Mouse (Mus musculus): Measurements from ENCODE around the gene Rad50. TPM values are rescaled to one million over a fixed set of nuclear protein-coding genes. Genes with fewer than 3 reads are reported as not detected.

Gene Rad50
- total and polyA plus RNA-seq, 2 experiments from 2014 or later, result 9.2 to 11.8 TPM

GRCm38 (mm10) chr11:53698521-53698920 is 8.6 kb downstream of the Rad50 start:
- WGBS, result 86% methylated on average over 2 of the region's 2 CpGs
- TF ChIP-seq CTCF (IDR thresholded peaks at IDR 0.05; ENCODE audit: low read depth), result no peak

GRCm38 (mm10) chr11:53691979-53692378 is 15.1 kb downstream of the Rad50 start:
- Histone ChIP-seq H3K4me3 (ENCODE audit: low read depth, low read length) (no peak overlapping the region), H3K4me1 (ENCODE audit: insufficient read depth) (no peaks in the 10 kb centered on the region), H3K27me3 (ENCODE audit: insufficient read depth, low read length) (no peaks in the 10 kb centered on the region), H3K9ac (no peak overlapping the region), H3K4me2 (ENCODE audit: low read depth) (no peak overlapping the region), H3K9me3 (ENCODE audit: low read length) (no peaks in the 10 kb centered on the region), H3K27ac (ENCODE audit: low read depth, low read length) (no peak overlapping the region), H3K36me3 (ENCODE audit: insufficient read depth) (peaks cover 11% of the 10 kb centered on the region)
- no peak for TF ChIP-seq CTCF (IDR thresholded peaks at IDR 0.05; ENCODE audit: low read depth)
- DNase-seq, result peak; percentile 5
- ATAC-seq, result no peak
- WGBS, result 48% methylated on average over 10 of the region's 10 CpGs

More at GRCm38 (mm10) chr11:53698521-53698920, 8.6 kb downstream of the Rad50 start:
- ATAC-seq, result no peak
- no peaks in the 10 kb centered on the region for H3K9me3 ChIP-seq (ENCODE audit: low read length)
- H3K27me3 ChIP-seq (ENCODE audit: insufficient read depth, low read length), result no peaks in the 10 kb centered on the region
- no peak overlapping the region for H3K27ac ChIP-seq (ENCODE audit: low read depth, low read length)
- no peak overlapping the region for H3K9ac ChIP-seq
- H3K4me1 ChIP-seq (ENCODE audit: insufficient read depth), result no peaks in the 10 kb centered on the region
- no peak overlapping the region for H3K4me2 ChIP-seq (ENCODE audit: low read depth)
- DNase-seq, result no peak
- no peak overlapping the region for H3K4me3 ChIP-seq (ENCODE audit: low read depth, low read length)
- peaks cover 14% of the 10 kb centered on the region; the same call in 1 of the 2 replicates for H3K36me3 ChIP-seq (ENCODE audit: insufficient read depth)

- ATAC-seq (no peak), DNase-seq (no peak)
- no peak overlapping the region for H3K4me3 ChIP-seq (ENCODE audit: low read depth, low read length)
- TF ChIP-seq CTCF (IDR thresholded peaks at IDR 0.05; ENCODE audit: low read depth), result no peak
- H3K4me2 ChIP-seq (ENCODE audit: low read depth), result no peak overlapping the region
- H3K27ac ChIP-seq (ENCODE audit: low read depth, low read length), result no peak overlapping the region
- peaks cover 17% of the 10 kb centered on the region; the same call in 1 of the 2 replicates for H3K36me3 ChIP-seq (ENCODE audit: insufficient read depth)
- no peaks in the 10 kb centered on the region for H3K4me1 ChIP-seq (ENCODE audit: insufficient read depth)
- H3K9ac ChIP-seq, result no peak overlapping the region
- H3K9me3 ChIP-seq (ENCODE audit: low read length), result no peaks in the 10 kb centered on the region
- H3K27me3 ChIP-seq (ENCODE audit: insufficient read depth, low read length), result no peaks in the 10 kb centered on the region
- 92% methylated on average over 9 of the region's 9 CpGs for WGBS
Measured at GRCm38 (mm10) chr11:53682994-53683530, 24.1 kb downstream of the Rad50 start.

GRCm38 (mm10) chr11:53682170-53682569 is 24.9 kb downstream of the Rad50 start:
- 82% methylated on average over 2 of the region's 2 CpGs for WGBS
- Histone ChIP-seq H3K9ac (no peak overlapping the region), H3K4me1 (ENCODE audit: insufficient read depth) (no peaks in the 10 kb centered on the region), H3K4me2 (ENCODE audit: low read depth) (no peak overlapping the region), H3K4me3 (ENCODE audit: low read depth, low read length) (no peak overlapping the region), H3K27me3 (ENCODE audit: insufficient read depth, low read length) (no peaks in the 10 kb centered on the region), H3K36me3 (ENCODE audit: insufficient read depth) (peaks cover 17% of the 10 kb centered on the region; the same call in 1 of the 2 replicates), H3K9me3 (ENCODE audit: low read length) (no peaks in the 10 kb centered on the region), H3K27ac (ENCODE audit: low read depth, low read length) (no peak overlapping the region)
- no peak for TF ChIP-seq CTCF (IDR thresholded peaks at IDR 0.05; ENCODE audit: low read depth)
- no peak for ATAC-seq
- no peak for DNase-seq

- Histone ChIP-seq H3K9me3 (ENCODE audit: low read length) (no peaks in the 10 kb centered on the region), H3K36me3 (ENCODE audit: insufficient read depth) (peaks cover 17% of the 10 kb centered on the region; the same call in 1 of the 2 replicates), H3K9ac (no peak overlapping the region), H3K4me2 (ENCODE audit: low read depth) (no peak overlapping the region), H3K27ac (ENCODE audit: low read depth, low read length) (no peak overlapping the region), H3K27me3 (ENCODE audit: insufficient read depth, low read length) (no peaks in the 10 kb centered on the region), H3K4me3 (ENCODE audit: low read depth, low read length) (no peak overlapping the region), H3K4me1 (ENCODE audit: insufficient read depth) (no peaks in the 10 kb centered on the region)
- DNase-seq (no peak), ATAC-seq (no peak)
- WGBS, result 96% methylated on average over 2 of the region's 2 CpGs
- TF ChIP-seq CTCF (IDR thresholded peaks at IDR 0.05; ENCODE audit: low read depth), result no peak
Measured at GRCm38 (mm10) chr11:53681686-53682085, 25.4 kb downstream of the Rad50 start.

- H3K27ac ChIP-seq (ENCODE audit: low read depth, low read length), result no peak overlapping the region
- H3K9me3 ChIP-seq (ENCODE audit: low read length), result no peaks in the 10 kb centered on the region
- DNase-seq (no peak), ATAC-seq (no peak)
- H3K4me2 ChIP-seq (ENCODE audit: low read depth), result no peak overlapping the region
- no peak overlapping the region for H3K4me3 ChIP-seq (ENCODE audit: low read depth, low read length)
- H3K9ac ChIP-seq, result no peak overlapping the region
- WGBS, result 79% methylated on average over 4 of the region's 4 CpGs
- no peaks in the 10 kb centered on the region for H3K27me3 ChIP-seq (ENCODE audit: insufficient read depth, low read length)
- peaks cover 19% of the 10 kb centered on the region; the same call in 1 of the 2 replicates for H3K36me3 ChIP-seq (ENCODE audit: insufficient read depth)
- no peak for TF ChIP-seq CTCF (IDR thresholded peaks at IDR 0.05; ENCODE audit: low read depth)
- no peaks in the 10 kb centered on the region for H3K4me1 ChIP-seq (ENCODE audit: insufficient read depth)
Measured at GRCm38 (mm10) chr11:53680141-53680540, 27.0 kb downstream of the Rad50 start.

GRCm38 (mm10) chr11:53671414-53671813 is 35.7 kb downstream of the Rad50 start:
- DNase-seq, result no peak
- Histone ChIP-seq H3K9me3 (ENCODE audit: low read length) (no peaks in the 10 kb centered on the region), H3K36me3 (ENCODE audit: insufficient read depth) (peaks cover 6% of the 10 kb centered on the region; the same call in 1 of the 2 replicates), H3K9ac (no peak overlapping the region), H3K4me2 (ENCODE audit: low read depth) (no peak overlapping the region), H3K4me1 (ENCODE audit: insufficient read depth) (no peaks in the 10 kb centered on the region), H3K27me3 (ENCODE audit: insufficient read depth, low read length) (no peaks in the 10 kb centered on the region), H3K4me3 (ENCODE audit: low read depth, low read length) (no peak overlapping the region), H3K27ac (ENCODE audit: low read depth, low read length) (no peak overlapping the region)
- WGBS, result 90% methylated on average over 4 of the region's 4 CpGs
- no peak for TF ChIP-seq CTCF (IDR thresholded peaks at IDR 0.05; ENCODE audit: low read depth)
- no peak for ATAC-seq
